Mouse (Mus musculus): ENCODE measurements around the gene Tmem240.
"Not testable (repeated sequence)": the region's sequence is repeated elsewhere in the genome, so short reads cannot be mapped to it uniquely, and the experiment has no call there.

The Tmem240 gene

DNA sequence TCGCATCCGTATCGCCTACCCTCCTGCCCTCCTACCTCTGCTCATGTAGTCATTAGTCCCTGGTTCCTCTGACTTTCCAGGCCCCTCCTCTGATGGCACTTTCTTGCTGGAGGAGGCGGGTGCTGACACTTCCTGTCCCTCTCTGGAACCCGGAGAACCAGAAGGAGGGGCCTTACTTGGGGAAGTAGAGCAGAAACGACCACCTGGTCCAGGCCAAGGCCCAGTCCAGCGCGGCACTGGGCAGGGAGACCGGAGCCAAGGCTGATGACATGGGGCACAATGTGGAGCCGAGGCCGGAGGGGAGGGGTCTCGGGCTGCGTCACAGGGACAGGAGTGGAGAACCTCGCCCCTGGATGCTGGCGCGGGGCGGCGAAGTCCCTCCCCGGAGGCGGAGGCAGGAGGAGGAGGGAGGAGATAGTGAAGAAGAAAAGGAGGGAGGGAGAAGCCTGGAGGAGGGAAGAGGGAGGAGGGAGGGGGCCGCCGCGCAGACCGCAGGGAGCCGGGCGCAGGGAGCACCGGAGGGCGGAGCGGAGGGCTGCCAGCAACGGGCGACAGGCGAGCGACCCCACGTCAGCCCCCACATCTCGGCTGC, at the start of gene Tmem240:
Gene Tmem240 (plus strand): TSS at position 451 of the 592 bp plus-strand sequence.
- DNase-seq: peak; percentile 89 to 93

DNA sequence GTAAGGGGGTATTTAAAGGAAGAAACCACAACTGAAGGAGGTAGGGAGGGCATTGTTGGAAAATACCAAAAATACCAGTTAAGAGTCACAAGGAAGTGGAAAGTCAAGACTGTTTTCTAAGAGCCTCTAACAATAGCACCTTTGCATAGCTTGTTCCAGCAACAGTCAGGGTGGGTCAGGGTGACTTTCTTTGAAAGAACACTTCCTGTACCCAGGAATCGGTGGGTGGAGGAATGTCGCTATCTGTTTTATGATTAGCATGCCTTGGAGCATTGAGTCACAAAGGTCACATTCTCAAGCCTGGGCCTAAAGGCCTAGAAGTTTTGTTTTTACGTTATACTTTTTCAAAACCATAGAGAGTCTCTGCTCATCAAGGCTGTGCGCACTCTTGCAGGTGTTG, 46.8 kb upstream of the Tmem240 start:
- DNase-seq: not testable (repeated sequence)

DNA sequence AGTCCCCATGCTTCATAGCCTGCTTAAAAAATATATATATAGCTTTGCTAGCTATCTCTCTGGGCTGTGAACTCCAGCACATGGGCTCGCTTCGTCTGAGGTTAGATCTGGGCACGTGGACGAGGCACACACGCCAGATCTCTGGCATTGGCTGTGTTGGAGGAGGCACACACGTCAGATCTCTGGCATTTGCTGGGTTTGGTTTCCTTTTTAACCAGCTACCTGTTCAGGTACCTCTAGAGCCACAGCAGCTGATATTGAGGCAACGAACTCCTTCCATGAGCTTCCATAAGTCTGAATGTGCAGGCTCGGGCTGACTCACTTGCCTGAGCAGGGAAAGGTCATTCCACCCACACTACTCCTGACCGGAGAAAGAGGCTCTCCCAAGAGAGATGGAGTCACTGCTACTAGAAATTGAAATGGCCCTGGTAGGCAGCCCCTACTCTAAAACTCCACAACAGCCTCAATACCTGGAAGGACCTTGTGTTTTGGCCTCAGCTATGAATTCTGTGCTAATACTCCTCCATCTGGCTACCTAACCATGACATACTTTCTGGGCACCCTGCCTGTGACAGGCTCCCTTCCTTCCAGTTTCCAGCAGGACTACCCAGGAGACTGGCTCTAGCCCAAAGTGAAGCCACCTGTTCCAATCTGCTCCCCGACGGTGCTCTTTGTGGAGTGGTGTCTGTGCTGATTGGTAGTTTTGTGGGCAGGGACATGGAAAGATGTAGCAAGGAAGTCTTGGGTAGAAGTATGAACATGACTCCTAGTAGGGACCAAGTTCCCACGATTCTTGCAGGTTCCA, 43.8 kb upstream of the Tmem240 start:
- no peak for DNase-seq

DNA sequence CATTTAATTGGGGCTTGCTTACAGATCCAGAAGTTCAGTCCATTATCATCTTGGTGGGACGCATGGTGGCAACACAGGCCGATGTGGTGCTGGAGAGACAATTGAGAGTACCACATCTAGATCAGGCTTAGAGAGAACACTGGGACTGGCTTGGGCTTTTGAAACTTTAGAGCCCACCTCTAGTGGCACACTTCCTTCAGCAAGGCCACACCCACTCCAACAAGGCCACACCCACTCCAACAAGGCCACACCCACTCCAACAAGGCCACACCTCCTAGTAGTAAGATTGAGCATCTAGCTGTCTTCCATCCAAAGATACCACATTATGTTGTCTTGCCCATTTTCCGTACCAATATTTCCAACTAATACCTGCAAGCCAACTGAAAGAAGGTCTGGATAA, 42.2 kb upstream of the Tmem240 start:
- DNase-seq: peak in 1 of 2 experiments; percentile 23

DNA sequence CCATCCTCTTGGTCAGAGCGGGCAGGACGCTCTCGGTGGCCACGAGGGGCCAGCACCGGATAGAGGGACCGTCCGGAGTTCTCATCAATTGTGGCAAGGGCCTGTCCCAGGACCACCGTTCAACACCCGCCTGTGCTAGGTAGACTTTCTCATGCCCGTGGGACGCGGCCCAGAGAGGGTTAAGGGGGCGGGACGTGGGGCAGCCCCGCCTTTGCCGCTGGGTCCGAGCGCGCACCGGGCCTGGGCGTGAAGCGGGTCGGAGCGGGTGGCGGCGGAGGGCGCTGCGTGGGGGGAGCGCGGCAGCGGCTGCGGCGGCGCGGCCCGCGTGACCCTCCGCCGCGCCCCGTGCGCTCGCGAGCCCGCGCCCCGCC, 40.5 kb upstream of the Tmem240 start, which contains the start of gene Fndc10:
Gene Fndc10 (plus strand): TSS at position 232 of the 371 bp plus-strand sequence.
- DNase-seq: peak; percentile 78 to 83

DNA sequence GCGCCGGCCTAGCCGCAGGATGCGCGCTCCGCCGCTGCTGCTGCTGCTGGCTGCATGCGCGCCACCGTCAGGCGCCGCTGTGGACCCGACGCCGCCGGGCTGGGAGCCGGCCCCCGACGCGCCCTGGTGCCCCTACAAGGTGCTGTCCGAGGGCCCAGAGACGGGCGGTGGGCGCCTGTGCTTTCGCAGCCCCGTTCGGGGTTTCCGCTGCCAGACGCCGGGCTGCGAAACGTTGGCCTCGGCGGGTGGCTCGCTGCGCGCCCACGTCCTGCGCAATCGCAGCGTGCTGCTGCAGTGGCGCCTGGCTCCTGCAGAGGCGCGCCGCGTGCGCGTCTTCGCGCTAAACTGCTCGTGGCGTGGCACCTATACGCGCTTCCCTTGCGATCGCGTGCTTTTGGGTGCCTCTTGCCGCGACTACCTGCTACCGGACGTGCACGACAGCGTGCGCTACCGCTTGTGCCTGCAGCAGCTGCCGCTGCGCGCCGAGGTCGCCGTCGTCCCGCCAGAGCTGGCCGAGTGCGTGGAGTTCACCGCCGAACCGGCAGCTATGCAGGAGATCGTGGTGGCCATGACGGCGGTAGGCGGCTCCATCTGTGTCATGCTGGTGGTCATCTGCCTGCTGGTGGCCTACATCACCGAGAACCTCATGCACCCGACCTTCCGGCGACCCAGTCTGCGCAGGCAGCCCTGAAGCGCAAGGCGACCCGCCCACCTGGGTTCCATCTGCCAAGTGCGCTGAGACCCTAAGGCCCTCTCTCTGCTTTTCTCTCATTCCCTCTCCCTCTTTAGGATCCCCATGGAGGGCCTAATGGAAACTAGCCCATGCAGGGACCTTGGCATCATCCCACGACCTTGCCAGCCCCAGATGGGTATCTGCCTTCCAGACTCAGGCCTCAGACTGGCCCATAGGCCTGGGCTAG, 39.9 kb upstream of the Tmem240 start:
- peak; percentile 69 to 82 for DNase-seq

DNA sequence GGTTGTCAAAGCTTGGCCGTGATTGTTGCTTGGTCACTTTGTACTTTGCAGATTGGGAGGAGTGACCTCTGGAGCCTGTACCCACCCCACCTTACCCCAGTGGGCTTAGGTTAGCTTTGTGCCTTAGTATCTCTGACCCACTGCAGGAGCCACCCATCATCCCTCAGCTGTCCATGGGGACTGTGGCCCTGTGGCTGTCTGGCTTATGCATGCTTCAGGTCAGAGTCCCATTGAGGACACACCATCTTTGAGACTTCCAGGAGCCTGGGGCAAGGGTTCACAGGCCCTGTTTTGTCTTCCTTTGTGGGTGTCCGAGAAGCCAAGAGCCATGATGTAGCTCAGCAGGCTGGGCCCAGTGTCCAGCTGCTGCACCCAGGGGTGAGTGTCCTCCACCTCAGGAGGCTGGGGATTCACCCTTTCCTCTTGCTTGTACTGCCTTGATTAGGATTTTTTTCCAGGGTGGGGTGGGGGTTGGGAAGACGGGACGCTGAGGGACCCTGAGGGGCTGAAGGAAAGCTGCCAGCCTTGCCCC, 39.0 kb upstream of the Tmem240 start:
- DNase-seq: no peak

GRCm38 (mm10) chr4:155696261-155697255, 38.0 kb upstream of the Tmem240 start:
- no peak for DNase-seq

DNA sequence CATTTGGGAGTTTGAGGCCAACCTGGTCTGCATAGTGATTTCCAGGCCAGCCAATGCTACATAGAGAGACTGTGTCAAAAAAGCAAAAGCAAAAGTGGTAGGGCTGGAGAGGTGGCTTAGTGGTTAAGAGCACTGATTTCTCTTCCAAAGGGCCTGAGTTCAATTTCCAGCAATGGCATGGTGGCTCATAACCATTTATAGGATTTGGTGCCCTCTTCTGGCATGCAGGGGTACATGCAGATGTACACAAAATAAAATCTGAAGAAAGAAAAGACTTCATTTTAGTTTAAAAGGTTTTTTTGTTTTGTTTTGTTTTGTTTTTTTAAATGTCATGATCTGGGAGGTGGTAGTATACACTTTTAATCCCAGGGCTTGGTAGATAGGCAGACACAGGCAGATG, 34.2 kb upstream of the Tmem240 start:
- DNase-seq: no peak

DNA sequence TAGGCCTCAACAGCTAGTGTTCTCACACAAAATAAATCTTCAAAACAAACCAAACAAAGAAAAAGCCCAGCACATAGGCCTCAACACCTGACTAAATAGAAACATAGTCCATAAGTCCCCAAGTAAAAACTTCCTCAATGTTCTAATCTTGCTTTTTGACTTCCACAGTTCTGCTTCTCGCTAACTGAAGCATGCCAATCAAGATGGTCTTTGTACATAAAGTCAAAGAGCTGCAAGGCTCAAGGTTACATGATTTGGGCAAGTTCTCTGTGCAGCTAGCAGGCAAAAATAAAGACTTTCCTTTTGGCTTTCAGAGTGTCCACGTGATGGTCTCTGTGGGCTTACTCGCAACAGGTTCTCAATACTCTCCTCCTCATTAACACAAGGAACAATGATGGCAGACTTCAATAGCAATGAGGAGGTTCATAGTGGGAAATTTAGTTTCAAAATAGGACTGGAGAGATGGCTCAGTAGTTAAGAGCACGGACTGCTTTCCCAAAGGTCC, 31.1 kb upstream of the Tmem240 start:
- no peak for DNase-seq

DNA sequence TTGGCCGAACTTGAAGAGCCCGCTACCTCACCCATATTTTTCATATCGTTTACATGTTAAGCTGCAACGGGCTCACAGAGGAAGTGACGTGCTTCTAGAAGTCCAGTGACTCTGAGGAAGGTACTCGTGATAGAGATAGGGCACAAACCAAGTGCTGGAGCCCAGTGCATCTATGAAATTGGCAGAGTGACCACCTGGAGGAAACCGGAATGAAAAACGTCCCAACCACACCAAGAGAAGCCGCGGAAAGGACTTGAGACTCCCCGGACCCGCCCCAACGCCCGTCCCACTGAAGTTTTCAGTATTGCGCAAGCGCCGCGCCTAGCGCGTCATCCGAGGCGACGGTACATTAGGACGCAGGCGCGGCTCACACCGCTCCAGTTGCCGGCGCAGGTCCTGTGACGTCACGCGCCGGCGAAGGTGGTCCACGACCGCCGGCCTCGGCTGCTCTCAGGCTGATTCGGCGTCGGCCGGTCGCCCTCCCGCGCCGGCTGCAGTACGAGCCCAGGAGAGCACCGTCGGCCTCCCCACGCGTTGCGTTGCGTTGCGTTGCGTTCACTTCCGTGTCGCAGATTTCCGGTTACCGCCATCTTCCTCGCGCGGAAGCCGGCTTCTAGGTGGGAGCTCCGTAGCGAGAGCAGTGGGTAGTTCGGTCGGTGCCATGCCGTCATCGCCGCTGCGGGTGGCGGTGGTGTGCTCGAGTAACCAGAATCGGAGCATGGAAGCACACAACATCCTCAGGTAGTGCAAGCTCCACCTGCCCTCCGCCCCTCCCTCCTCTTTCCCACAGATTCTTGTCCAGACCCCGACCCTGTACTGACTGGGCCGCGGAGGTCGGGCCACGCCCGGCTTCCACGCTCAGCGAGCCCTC, 29.6 kb upstream of the Tmem240 start, which contains the start of gene Ssu72:
Gene Ssu72 (plus strand): TSS at position 80 of the 871 bp plus-strand sequence.
- peak; percentile 96 to 97 for DNase-seq

GRCm38 (mm10) chr4:155705592-155705929, 29.0 kb upstream of the Tmem240 start:
- DNase-seq: no peak

- no peak for DNase-seq
Observed at GRCm38 (mm10) chr4:155708582-155708981, 26.0 kb upstream of the Tmem240 start.

- DNase-seq: no peak
Observed at GRCm38 (mm10) chr4:155708988-155709387, 25.6 kb upstream of the Tmem240 start.

- DNase-seq: peak in 1 of 2 experiments; percentile 23
Observed at GRCm38 (mm10) chr4:155710521-155711252, 23.9 kb upstream of the Tmem240 start.

- peak in 1 of 2 experiments; percentile 47 for DNase-seq
Observed at GRCm38 (mm10) chr4:155721668-155722083, 12.9 kb upstream of the Tmem240 start.

- no peak for DNase-seq
Observed at GRCm38 (mm10) chr4:155727993-155728392, 6.6 kb upstream of the Tmem240 start.

DNA sequence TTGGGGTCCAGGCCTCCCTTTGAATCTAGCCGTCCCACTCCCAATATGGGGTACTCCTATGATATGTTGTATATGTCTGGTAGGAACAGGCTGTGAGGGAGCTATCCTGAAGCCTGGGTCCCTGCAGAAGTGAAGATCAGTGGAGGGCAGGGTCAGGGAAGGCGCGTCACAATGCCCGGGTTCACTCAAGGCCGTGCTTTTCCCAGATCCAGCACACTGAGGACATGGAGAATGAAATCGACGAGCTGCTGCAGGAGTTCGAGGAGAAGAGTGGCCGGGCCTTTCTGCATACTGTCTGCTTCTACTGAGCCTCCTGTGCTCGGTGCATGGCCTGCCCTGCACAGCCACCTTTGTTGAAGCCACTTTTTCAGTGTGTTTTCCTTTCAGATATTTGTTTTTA, 1.3 kb upstream of the Tmem240 start:
- DNase-seq: no peak

DNA sequence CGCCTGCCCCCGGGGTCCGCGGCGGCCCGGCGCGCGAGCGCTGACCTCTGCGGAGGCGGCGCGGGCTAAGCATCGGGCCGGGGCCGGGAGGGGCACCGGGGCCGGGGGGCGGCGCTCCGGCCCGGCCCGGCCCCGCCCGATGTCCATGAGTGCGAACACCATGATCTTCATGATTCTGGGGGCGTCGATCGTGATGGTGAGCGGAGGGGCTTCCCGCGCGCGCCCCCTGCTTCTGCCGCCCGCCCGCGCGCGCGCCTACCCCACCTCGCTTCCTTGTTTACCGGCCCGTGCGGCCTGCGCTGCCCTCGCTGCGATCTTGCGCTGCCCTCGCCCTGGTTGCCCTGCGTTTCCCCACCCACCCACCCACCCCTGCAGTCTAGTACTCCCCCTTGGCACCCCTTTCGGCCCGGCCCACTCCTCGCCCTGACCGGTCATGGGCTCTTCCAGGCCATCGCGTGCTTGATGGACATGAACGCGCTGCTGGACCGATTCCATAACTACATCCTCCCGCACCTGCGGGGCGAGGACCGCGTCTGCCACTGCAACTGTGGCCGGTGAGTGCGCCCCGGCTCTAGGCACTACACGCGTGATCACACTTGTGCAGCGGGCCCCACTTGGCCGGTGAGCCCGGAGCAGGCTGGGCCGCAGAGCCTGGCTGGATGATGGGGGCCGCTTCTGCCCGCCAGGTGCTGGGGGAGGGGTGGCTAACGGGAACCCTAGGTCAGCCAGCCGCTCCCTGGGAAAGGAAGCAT, 527 bp downstream of the Tmem240 start:
- DNase-seq: peak; percentile 62 to 73

Data from kidney, postnatal 4 days (tissue).